Mouse (Mus musculus): ENCODE measurements around the gene Vmn1r236. TPM values are rescaled to one million over a fixed set of nuclear protein-coding genes. Genes with fewer than 3 reads are reported as not detected.

Vmn1r236 gene
- polyA plus RNA-seq (2012; ENCODE audit: insufficient read depth, low replicate concordance): not detected in 2 replicates

DNA sequence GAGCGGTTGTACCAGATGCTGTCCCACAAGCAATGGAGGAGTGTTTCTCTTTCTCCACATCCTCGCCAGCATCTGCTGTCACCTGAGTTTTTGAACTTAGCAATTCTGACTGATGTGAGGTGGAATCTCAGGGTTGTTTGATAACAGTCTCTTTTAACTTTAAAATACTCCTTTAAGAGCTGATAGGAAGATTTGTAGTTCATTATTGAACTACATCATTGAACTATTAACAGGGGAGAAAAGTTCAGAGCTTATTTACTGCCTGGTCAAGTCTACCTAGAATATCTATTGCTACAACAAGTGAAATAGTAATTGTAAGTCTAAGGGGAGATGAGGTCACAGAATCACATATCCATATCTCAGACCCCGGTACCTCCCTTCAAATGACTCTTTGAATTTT lies at the start of gene Vmn1r236:
Vmn1r236 (plus strand) TSS at position 301 of the 400 bp plus-strand sequence.
- H3K36me3 ChIP-seq (replicated peaks; ENCODE audit: low read length): no peaks in the 10 kb centered on the region
- no peaks in the 10 kb centered on the region for H3K4me1 ChIP-seq
- no peaks in the 10 kb centered on the region for H3K9me3 ChIP-seq
- H3K27me3 ChIP-seq (replicated peaks): no peaks in the 10 kb centered on the region
- TF ChIP-seq FLI1 (IDR thresholded peaks at IDR 0.05; ENCODE audit: low read length) (no peak), GATA1 (IDR thresholded peaks at IDR 0.05; ENCODE audit: borderline replicate concordance, low read length) (no peak)
- H3K4me3 ChIP-seq (replicated peaks): no peak within 1 kb of the TSS

- H3K9me3 ChIP-seq: no peaks in the 10 kb centered on the region
- no peak within 1 kb of the TSS for H3K4me3 ChIP-seq (replicated peaks)
- H3K36me3 ChIP-seq (replicated peaks; ENCODE audit: low read length): no peaks in the 10 kb centered on the region
- no peaks in the 10 kb centered on the region for H3K4me1 ChIP-seq
- H3K27me3 ChIP-seq (replicated peaks): no peaks in the 10 kb centered on the region
- no peak for TF ChIP-seq FLI1 (IDR thresholded peaks at IDR 0.05; ENCODE audit: low read length)
- TF ChIP-seq GATA1 (IDR thresholded peaks at IDR 0.05; ENCODE audit: borderline replicate concordance, low read length): no peak
These were observed 26.6 kb upstream of the Vmn1r236 start, which contains the start of gene Vmn1r235 for GRCm38 (mm10) chr17:21256111-21256510. Vmn1r235 (plus strand) TSS chr17:21256411.

GRCm38 (mm10) chr17:21272103-21272502 lies 10.6 kb upstream of the Vmn1r236 start:
- peaks cover 6% of the 10 kb centered on the region for H3K27me3 ChIP-seq (replicated peaks)
- no peaks in the 10 kb centered on the region for H3K9me3 ChIP-seq
- H3K36me3 ChIP-seq (replicated peaks; ENCODE audit: low read length): no peaks in the 10 kb centered on the region
- peaks cover 19% of the 10 kb centered on the region for H3K4me1 ChIP-seq
- TF ChIP-seq FLI1 (IDR thresholded peaks at IDR 0.05; ENCODE audit: low read length): no peak
- TF ChIP-seq GATA1 (IDR thresholded peaks at IDR 0.05; ENCODE audit: borderline replicate concordance, low read length): no peak
- H3K4me3 ChIP-seq (replicated peaks): no peak overlapping the region

GRCm38 (mm10) chr17:21284395-21284794 lies 1.7 kb downstream of the Vmn1r236 start:
- no peaks in the 10 kb centered on the region for H3K27me3 ChIP-seq (replicated peaks)
- H3K4me3 ChIP-seq (replicated peaks): no peak overlapping the region
- H3K36me3 ChIP-seq (replicated peaks; ENCODE audit: low read length): no peaks in the 10 kb centered on the region
- TF ChIP-seq FLI1 (IDR thresholded peaks at IDR 0.05; ENCODE audit: low read length) (no peak), GATA1 (IDR thresholded peaks at IDR 0.05; ENCODE audit: borderline replicate concordance, low read length) (no peak)
- no peaks in the 10 kb centered on the region for H3K4me1 ChIP-seq
- no peaks in the 10 kb centered on the region for H3K9me3 ChIP-seq

DNA sequence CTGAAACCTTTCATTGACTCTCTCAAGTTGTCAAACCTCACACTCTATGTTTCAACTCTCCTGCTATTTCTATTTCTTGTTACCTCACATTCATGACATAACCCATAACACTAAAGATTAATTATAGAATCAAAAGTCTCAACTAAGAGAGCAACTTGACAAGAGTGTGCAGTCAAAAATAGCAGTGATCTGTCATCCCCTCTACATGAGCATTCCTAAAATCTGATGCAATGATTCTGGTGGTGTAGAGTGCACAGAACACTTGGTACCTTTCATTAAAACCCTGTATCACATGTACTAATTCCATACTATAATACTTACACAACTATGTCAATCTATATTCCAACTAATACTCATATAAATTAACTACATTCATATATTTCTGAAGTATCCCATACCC lies 7.0 kb downstream of the Vmn1r236 start:
- Histone ChIP-seq H3K4me1 (no peaks in the 10 kb centered on the region), H3K27me3 (replicated peaks) (no peaks in the 10 kb centered on the region), H3K9me3 (no peaks in the 10 kb centered on the region), H3K4me3 (replicated peaks) (no peak overlapping the region), H3K36me3 (replicated peaks; ENCODE audit: low read length) (no peaks in the 10 kb centered on the region)
- TF ChIP-seq FLI1 (IDR thresholded peaks at IDR 0.05; ENCODE audit: low read length): no peak
- no peak for TF ChIP-seq GATA1 (IDR thresholded peaks at IDR 0.05; ENCODE audit: borderline replicate concordance, low read length)

DNA sequence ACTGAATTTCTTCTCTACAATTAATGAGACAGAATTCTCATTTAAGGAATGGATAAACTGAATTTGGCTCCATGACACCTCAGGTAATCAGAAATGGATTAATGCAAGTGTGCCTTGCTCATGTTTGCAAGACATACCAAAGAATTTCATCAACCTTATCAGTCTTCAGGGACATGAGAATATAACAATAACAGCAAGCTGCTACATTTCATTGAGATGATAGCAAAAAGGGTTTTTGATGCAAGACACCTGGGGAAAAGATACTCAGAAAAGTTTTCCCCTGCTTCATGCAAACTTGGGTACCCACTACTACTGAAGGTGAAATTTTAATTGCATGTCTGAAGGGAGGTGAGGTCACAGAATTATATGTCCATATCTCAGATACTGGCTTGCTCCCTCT lies 28.8 kb downstream of the Vmn1r236 start, which contains the start of gene Vmn1r237:
Vmn1r237 (plus strand) TSS at position 301 of the 400 bp plus-strand sequence.
- Histone ChIP-seq H3K9me3 (no peaks in the 10 kb centered on the region), H3K36me3 (replicated peaks; ENCODE audit: low read length) (no peaks in the 10 kb centered on the region), H3K27me3 (replicated peaks) (no peaks in the 10 kb centered on the region), H3K4me3 (replicated peaks) (no peak within 1 kb of the TSS), H3K4me1 (no peaks in the 10 kb centered on the region)
- TF ChIP-seq GATA1 (IDR thresholded peaks at IDR 0.05; ENCODE audit: borderline replicate concordance, low read length) (no peak), FLI1 (IDR thresholded peaks at IDR 0.05; ENCODE audit: low read length) (no peak)

Other genes starting within 250 kb of the Vmn1r236 start
- not detected in 2 replicates for gene Vmn1r234, start 56.9 kb upstream of the Vmn1r236 start, polyA plus RNA-seq (2012; ENCODE audit: insufficient read depth, low replicate concordance)
- 0.04 TPM in 1 of 2 replicates, not detected in the other for gene Vmn1r235, start 26.5 kb upstream of the Vmn1r236 start, polyA plus RNA-seq (2012; ENCODE audit: insufficient read depth, low replicate concordance)
- not detected in 2 replicates for gene Vmn1r237, start 28.9 kb downstream of the Vmn1r236 start, polyA plus RNA-seq (2012; ENCODE audit: insufficient read depth, low replicate concordance)
- not detected in 2 replicates for gene Zfp677, start 100.8 kb downstream of the Vmn1r236 start, polyA plus RNA-seq (2012; ENCODE audit: insufficient read depth, low replicate concordance)
- gene Zfp54, start 140.3 kb downstream of the Vmn1r236 start, polyA plus RNA-seq (2012; ENCODE audit: insufficient read depth, low replicate concordance): not detected in 2 replicates
- 0.36 TPM in 1 of 2 replicates, not detected in the other for gene Zfp51, start 167.4 kb downstream of the Vmn1r236 start, polyA plus RNA-seq (2012; ENCODE audit: insufficient read depth, low replicate concordance)
- gene Zfp53, start 206.1 kb downstream of the Vmn1r236 start, polyA plus RNA-seq (2012; ENCODE audit: insufficient read depth, low replicate concordance): 2.9 TPM in 1 of 2 replicates, not detected in the other